Mouse (Mus musculus): ENCODE data around the gene Atp2b4. TPM values are rescaled to one million over a fixed set of nuclear protein-coding genes. Genes with fewer than 3 reads are reported as not detected.
"Not testable (repeated sequence)": the region's sequence is repeated elsewhere in the genome, so short reads cannot be mapped to it uniquely, and the experiment has no call there.

Gene Atp2b4
- total RNA-seq, 4 experiments from 2014 or later = 15.9 to 20.8 (median 18.8) TPM

DNA sequence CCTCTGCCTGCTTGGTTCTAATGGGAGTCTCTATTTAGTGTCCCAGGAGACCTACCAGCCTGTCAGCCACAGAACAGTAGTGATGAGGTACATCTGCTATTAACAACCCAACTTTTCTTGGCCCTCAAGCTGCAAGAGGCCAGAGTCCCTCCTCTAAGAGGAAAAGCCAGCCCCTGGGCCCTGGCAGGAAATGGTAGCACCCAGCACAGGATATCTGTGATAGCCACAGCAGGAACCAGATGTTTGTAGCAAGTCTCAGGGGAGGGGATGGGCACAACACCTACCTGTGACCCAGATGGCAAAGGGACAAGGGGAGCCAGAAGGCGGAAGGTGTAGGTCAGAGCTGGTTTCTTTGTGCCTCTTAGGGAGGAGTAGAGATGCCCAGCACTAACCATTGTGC is 106.0 kb downstream of the Atp2b4 start:
- DNase-seq (ENCODE audit: low spot score) = peak; percentile 26

DNA sequence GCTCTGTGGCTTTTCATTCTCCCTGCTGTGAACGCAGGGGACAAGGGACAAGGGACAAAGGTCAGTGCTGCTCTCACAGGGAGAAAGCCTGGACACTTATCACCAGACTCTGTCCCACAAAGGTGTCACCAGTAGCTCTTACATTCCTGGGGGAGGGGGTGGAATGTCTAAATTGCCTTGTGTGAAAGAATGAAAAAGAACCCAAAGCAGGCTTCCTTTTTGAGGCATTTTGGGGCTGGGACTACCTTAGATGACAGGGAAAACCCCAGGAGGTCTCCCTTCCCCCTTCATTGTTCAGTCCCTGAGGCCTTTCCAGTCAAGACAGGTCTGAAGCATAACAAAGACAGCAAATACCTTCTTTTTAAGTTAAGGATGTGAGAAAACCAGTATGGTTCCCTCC is 106.5 kb downstream of the Atp2b4 start:
- no peak for DNase-seq (ENCODE audit: low spot score)

- no peak for DNase-seq (ENCODE audit: low spot score)
Measured at GRCm38 (mm10) chr1:133693536-133694114, 107.2 kb downstream of the Atp2b4 start.

DNA sequence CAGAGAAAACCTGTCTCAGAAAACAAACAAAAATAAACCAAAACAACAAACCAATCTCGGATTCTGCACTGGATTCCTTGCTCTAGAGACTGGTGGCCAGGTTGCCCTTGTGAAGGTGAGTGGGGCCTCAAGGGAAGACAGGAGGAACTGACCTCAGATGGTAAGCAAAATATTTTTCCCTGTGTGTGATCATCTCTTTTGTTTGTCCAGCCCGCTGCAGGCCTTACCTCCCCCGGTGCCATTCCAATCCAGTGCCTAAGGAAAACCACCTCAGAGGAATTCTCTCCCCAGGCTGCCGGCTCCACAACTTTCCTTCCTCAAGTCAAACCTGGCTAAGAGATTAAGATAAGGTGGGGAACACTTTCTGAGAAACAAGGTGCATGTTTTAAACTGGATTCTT is 108.6 kb downstream of the Atp2b4 start:
- no peak for DNase-seq (ENCODE audit: low spot score)

- no peak for DNase-seq (ENCODE audit: low spot score)
Measured at GRCm38 (mm10) chr1:133691046-133691445, 109.8 kb downstream of the Atp2b4 start.

DNA sequence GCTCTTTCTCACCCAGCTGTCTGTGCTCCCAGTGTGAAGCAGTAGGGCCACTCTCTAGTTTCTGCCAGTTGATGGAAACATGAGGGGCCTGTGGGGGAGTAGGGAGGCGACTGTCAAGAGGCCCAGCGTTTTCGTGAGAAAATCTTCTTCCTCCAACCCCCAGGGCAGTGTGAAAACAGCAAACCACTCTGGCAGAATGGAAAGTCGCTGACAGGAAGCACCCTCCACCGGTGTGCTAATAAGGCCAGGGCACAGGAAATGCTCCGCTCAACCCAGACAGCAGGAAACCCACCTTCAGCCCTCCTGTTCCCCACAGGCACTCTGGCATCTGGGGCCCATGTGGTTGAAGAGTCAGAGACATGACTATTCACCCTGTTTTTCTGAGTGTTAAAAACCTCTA is 110.9 kb downstream of the Atp2b4 start, which contains the start of gene Lax1:
Gene Lax1 (minus strand): TSS at position 212 of the 400 bp plus-strand sequence.
- no peak for DNase-seq (ENCODE audit: low spot score)

- no peak for DNase-seq (ENCODE audit: low spot score)
Measured at GRCm38 (mm10) chr1:133688301-133688700, 112.5 kb downstream of the Atp2b4 start.

GRCm38 (mm10) chr1:133685749-133686519 is 114.9 kb downstream of the Atp2b4 start:
- DNase-seq (ENCODE audit: low spot score) = peak; percentile 77

- no peak for DNase-seq (ENCODE audit: low spot score)
Measured at GRCm38 (mm10) chr1:133671801-133672200, 129.0 kb downstream of the Atp2b4 start.

DNA sequence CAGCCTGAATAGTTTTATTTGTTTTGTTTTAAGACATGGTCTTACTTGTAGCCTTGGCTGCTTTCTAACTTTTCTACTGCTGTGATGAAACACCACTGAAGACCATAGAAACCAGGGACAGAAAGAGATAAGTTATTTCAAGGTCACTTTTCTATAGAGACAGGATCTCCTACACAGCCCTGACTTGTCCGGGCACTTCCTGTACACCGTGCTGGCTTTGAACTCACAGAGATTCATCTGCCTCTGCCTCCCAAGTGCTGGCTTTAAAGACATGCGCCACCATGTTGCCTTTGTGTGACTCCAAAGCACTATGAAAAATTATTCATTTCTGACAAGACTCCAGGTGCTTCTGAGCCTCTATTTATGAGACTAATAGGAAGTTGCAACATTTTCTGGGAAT is 129.6 kb downstream of the Atp2b4 start:
- DNase-seq (ENCODE audit: low spot score) = no peak

DNA sequence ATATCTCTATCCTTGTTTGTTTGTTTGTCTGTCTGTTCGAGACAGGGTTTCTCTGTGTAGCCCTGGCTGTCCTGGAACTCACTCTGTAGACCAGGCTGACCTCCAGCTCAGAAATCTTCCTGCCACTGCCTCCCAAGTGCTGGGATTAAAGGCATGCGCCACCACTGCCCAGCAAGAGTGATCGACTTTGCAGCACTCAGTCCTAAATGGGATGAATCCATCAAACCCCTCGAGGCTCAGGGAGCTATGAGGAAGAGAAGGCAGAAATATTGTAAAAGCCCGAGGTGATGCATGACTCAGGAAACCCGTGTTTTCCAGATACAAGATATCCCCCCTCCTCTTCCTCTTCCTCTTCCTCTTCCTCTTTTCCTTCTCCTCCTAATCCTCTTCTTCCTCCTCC is 130.1 kb downstream of the Atp2b4 start:
- DNase-seq (ENCODE audit: low spot score) = no peak

GRCm38 (mm10) chr1:133670190-133670589 is 130.7 kb downstream of the Atp2b4 start:
- no peak for DNase-seq (ENCODE audit: low spot score)

GRCm38 (mm10) chr1:133668618-133669017 is 132.2 kb downstream of the Atp2b4 start:
- no peak for DNase-seq (ENCODE audit: low spot score)

- DNase-seq (ENCODE audit: low spot score) = no peak
Measured at GRCm38 (mm10) chr1:133667721-133668120, 133.1 kb downstream of the Atp2b4 start.

GRCm38 (mm10) chr1:133665713-133666112 is 135.1 kb downstream of the Atp2b4 start:
- not testable (repeated sequence) for DNase-seq (ENCODE audit: low spot score)

- DNase-seq (ENCODE audit: low spot score) = no peak
Measured at GRCm38 (mm10) chr1:133664203-133664970, 136.5 kb downstream of the Atp2b4 start.

- no peak for DNase-seq (ENCODE audit: low spot score)
Measured at GRCm38 (mm10) chr1:133663427-133663826, 137.4 kb downstream of the Atp2b4 start.

DNA sequence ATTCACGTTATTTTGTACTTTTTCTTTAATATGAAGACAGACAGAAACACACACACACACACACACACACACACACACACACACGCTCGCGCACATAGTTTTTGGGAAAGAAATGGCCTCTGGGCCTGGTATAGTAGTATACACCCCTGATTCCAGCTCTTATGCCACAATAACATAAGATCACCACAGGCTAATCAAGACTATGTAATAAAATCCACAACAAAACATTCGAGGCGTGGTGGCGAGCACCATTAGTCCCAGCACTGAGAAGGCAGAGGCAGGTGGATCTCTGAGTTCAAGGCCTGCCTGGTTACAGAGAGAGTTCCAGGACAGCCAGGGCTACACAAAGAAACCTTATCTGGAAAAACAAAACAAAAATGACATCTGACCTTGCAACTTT is 137.9 kb downstream of the Atp2b4 start:
- no peak for DNase-seq (ENCODE audit: low spot score)

- DNase-seq (ENCODE audit: low spot score) = peak; percentile 96
Measured at GRCm38 (mm10) chr1:133661203-133661933, 139.5 kb downstream of the Atp2b4 start, which contains the start of gene Gm38394. Gene Gm38394, minus strand, starts transcription at chr1:133661318.

DNA sequence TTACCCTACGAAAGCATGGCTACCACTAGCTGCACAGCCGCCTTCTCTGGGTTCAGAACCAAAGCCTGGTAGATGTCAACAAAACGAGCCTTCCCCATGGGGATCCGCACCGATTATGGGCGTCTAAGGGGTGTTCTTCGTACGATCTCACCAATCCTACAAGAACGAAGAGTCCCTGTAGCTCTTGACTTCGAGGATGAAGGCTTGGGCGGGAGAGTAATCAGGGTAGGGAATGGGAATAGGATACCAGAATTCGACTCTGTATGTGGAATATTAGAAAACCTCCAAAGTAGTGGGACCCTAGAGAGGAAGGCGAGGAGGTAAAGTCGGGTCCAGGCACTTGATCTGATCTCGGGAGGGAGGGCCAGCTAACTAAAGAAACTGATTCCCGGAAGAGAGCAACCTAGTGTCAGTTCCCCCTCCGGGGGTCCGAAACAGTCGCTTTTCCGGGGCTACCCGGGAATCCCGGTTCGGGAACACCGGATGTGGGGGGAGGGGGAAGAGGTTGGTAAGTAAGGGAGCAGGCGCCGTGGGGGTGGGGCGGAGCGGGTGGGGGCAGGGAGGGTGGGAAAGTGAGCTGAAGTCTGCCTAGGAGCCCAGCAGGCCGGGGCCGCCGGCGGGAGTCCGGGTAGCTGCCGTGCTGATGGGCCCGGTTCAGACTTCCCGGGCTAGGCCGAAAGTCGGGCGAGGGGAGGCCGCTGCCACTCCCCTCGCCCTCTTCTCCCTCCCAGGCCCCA is 140.2 kb downstream of the Atp2b4 start, which contains the start of gene Zbed6:
Gene Zbed6 (minus strand): TSS at position 420 of the 737 bp plus-strand sequence.
- peak; percentile 65 for DNase-seq (ENCODE audit: low spot score)

DNA sequence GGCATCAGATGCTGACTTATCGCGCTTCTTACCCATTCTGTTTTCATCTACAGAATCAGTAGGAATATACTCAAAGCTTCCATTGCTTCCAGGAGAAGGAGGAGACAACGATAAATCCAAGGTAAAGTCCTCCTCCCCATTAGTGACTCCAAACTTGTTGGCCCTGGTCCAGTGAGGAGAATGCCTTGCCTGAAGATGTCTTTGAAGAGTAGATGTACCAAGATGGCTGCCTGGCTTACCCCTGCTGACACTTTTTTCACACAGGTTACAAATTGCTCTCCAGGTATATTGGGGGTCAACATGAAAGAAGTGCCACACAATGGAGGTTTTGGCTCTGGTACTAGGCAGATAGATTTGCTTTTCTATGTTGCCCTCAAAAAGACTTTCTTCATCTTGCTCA is 142.0 kb downstream of the Atp2b4 start:
- DNase-seq (ENCODE audit: low spot score) = no peak
